Mouse (Mus musculus): ENCODE measurements around the gene Slc4a7.

GRCm38 (mm10) chr14:14838109-14838508, 136.0 kb downstream of the Slc4a7 start:
- TF ChIP-seq POLR2A (IDR thresholded peaks at IDR 0.05; ENCODE audit: low read depth, low read length) (no peak), CTCF (IDR thresholded peaks at IDR 0.05; ENCODE audit: extremely low read depth, insufficient read length, insufficient replicate concordance, low read depth, low read length) (no peak)

Data from small intestine, adult 2 months (tissue).